ENCODE assay signal across 25 mouse cellular contexts in genomic region chr17:73098636-73099035, GRCm38 (mm10).
"Had no signal": no experiment of that assay in that cellular context is flagged by ENCODE, and none has a peak within 500 bp of the region (broad histone marks: within the 10 kb centered on the region; RNA-seq: fewer than 3 reads in every experiment).

No protein-coding gene starts in this region.

- ATAC-seq: intestine, postnatal 0 days; liver, embryonic 12.5 days; midbrain, embryonic 13.5 days; midbrain, embryonic 16.5 days had no signal

- H3K9me3 ChIP-seq: limb, embryonic 10.5 days; limb, embryonic 13.5 days; liver, embryonic 12.5 days; liver, embryonic 15.5 days; midbrain, embryonic 10.5 days; midbrain, embryonic 13.5 days; neural tube, embryonic 12.5 days; neural tube, embryonic 15.5 days had no signal

- H3K9ac ChIP-seq: limb, embryonic 13.5 days; liver, embryonic 12.5 days; liver, embryonic 15.5 days; lung, embryonic 14.5 days; midbrain, embryonic 13.5 days; neural tube, embryonic 12.5 days; neural tube, embryonic 15.5 days had no signal

- H3K4me1 ChIP-seq: limb, embryonic 10.5 days; liver, embryonic 12.5 days; liver, embryonic 15.5 days; neural tube, embryonic 12.5 days; neural tube, embryonic 15.5 days had no signal

- H3K36me3 ChIP-seq: limb, embryonic 10.5 days; limb, embryonic 13.5 days; liver, embryonic 12.5 days; liver, embryonic 15.5 days; midbrain, embryonic 10.5 days; midbrain, embryonic 13.5 days; neural tube, embryonic 12.5 days; neural tube, embryonic 15.5 days had no signal

- H3K4me2 ChIP-seq: limb, embryonic 13.5 days; liver, embryonic 12.5 days; liver, embryonic 15.5 days; lung, embryonic 14.5 days; midbrain, embryonic 13.5 days; neural tube, embryonic 12.5 days; neural tube, embryonic 15.5 days had no signal

- DNase-seq: kidney, adult 2 months; kidney, postnatal 25 days; layer of hippocampus, adult 9-11 months; liver; lung, embryonic 14.5 days; right cerebral cortex, adult 18-20 months; right cerebral cortex, postnatal 14 days; right cerebral cortex, postnatal 4 days; thymus, adult 2 months; thymus, postnatal 25 days had no signal

- H3K27me3 ChIP-seq: limb, embryonic 13.5 days; megakaryocyte, embryonic 14.5 days; neural tube, embryonic 12.5 days; neural tube, embryonic 15.5 days had no signal

- H3K4me3 ChIP-seq: layer of hippocampus, adult 2 months; limb, embryonic 10.5 days; limb, embryonic 13.5 days; liver, embryonic 12.5 days; liver, embryonic 15.5 days; megakaryocyte, embryonic 14.5 days; midbrain, embryonic 10.5 days; midbrain, embryonic 13.5 days; neural tube, embryonic 12.5 days; neural tube, embryonic 15.5 days had no signal

- H3K27ac ChIP-seq: kidney, postnatal 0 days; layer of hippocampus, adult 2 months; limb, embryonic 10.5 days; limb, embryonic 13.5 days; liver, embryonic 12.5 days; liver, embryonic 15.5 days; macrophage; midbrain, embryonic 10.5 days; midbrain, embryonic 13.5 days; neural tube, embryonic 12.5 days; neural tube, embryonic 15.5 days; stomach, postnatal 0 days had no signal
